Mouse (Mus musculus): ENCODE results near the gene Klri2.

GRCm38 (mm10) chr6:129747654-129748032, 7.4 kb upstream of the Klri2 start:
- TF ChIP-seq EP300 (IDR thresholded peaks at IDR 0.05; ENCODE audit: insufficient read depth, low read depth, low read length) (no peak), CTCF (IDR thresholded peaks at IDR 0.05) (no peak)

Data from heart, adult 2 months (tissue).